14 mouse cellular contexts compared by ENCODE assay signal in the genomic region with DNA sequence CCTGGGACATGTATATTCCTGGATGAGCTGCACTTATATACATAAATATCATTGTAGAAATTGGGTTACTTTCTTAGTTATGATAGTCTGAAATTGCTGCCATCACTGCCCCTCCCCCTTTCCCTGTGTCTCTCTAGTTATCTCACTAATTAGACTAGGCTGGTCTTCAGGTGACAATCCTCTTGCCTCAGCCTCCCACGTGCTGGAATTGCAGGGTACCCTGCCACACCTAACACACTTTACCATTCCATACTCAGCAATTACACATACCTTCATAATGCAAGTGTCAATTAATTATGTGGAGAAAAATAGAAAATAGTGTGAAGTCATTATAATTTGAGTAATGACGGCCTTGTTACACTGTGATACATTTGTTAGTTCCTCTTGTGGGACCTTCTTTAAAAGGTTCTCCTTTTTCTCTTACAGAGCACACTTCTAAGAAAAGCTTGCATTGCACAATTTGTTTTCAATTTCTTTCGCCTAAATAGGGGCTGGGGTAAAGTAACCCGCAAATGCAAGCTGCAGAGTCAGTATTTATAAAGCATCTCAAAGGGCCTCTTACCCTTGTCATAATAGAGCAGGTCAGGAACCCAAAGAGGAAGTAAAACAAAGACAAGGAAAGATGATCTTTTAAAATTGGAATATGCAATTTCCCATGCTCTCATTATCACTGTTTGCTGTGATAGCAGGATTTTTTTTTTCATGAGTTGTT. TPM values are rescaled to one million over a fixed set of nuclear protein-coding genes. Genes with fewer than 3 reads are reported as not detected.
A peak's percentile ranks its signal among the peaks of the same experiment; 100 is the strongest.
DNase-seq lines count a peak whose midpoint lies in the region; ATAC-seq and TF ChIP-seq lines count a peak whose summit lies in the region.
"Had no signal": no experiment of that assay in that cellular context is flagged by ENCODE, and none has a peak within 500 bp of the region (broad histone marks: within the 10 kb centered on the region; RNA-seq: fewer than 3 reads in every experiment).

No protein-coding gene starts in this region.

- TF ChIP-seq POLR2A in spleen, adult 2 months (IDR thresholded peaks at IDR 0.05; ENCODE audit: low read depth, low read length), result no peak

- H3K4me1 ChIP-seq in intestine, embryonic 14.5 days (replicated peaks; ENCODE audit: control insufficient read depth, insufficient read depth, low read length), result peaks cover 10% of the 10 kb centered on the region; the same call in 1 of the 2 replicates
- H3K4me1 ChIP-seq in intestine, postnatal 0 days (replicated peaks; ENCODE audit: control insufficient read depth, insufficient read depth, low read length), result peaks cover 14% of the 10 kb centered on the region; the same call in 1 of the 2 replicates
- peaks cover 38% of the 10 kb centered on the region; the same call in 1 of the 2 replicates for H3K4me1 ChIP-seq in spleen, adult 2 months (ENCODE audit: control insufficient read depth, insufficient read depth, insufficient read length)
- peaks cover 33% of the 10 kb centered on the region for H3K4me1 ChIP-seq in limb, embryonic 10.5 days
- H3K4me1 ChIP-seq in stomach, embryonic 15.5 days, result peaks cover 9% of the 10 kb centered on the region; the same call in 1 of the 2 replicates
- H3K4me1 ChIP-seq: hindbrain, embryonic 12.5 days had no signal

- no peak overlapping the region for H3K27ac ChIP-seq in intestine, embryonic 14.5 days (ENCODE audit: low read depth)
- H3K27ac ChIP-seq in intestine, postnatal 0 days (ENCODE audit: low read depth, low read length), result no peak overlapping the region
- H3K27ac ChIP-seq in spleen, adult 2 months (ENCODE audit: insufficient read depth, low read length), result peak overlapping the region; percentile 68
- H3K27ac ChIP-seq in limb, embryonic 10.5 days, result no peak overlapping the region
- peak overlapping the region; percentile 52 for H3K27ac ChIP-seq in stomach, embryonic 15.5 days
- H3K27ac ChIP-seq: hindbrain, embryonic 12.5 days had no signal

- H3K4me3 ChIP-seq in intestine, embryonic 14.5 days (ENCODE audit: low read depth, low read length), result no peak overlapping the region
- H3K4me3 ChIP-seq in intestine, postnatal 0 days (ENCODE audit: low read depth, low read length), result no peak overlapping the region
- H3K4me3 ChIP-seq in spleen, adult 2 months (ENCODE audit: extremely low read depth, insufficient read depth, insufficient read length), result no peak overlapping the region
- no peak overlapping the region for H3K4me3 ChIP-seq in limb, embryonic 10.5 days
- H3K4me3 ChIP-seq in stomach, embryonic 15.5 days (replicated peaks), result no peak overlapping the region
- H3K4me3 ChIP-seq: erythroblast, embryonic 14.5 days; hindbrain, embryonic 12.5 days; lung, embryonic 15.5 days had no signal

- no peak overlapping the region for H3K4me2 ChIP-seq in intestine, embryonic 14.5 days (ENCODE audit: low read length)
- no peak overlapping the region for H3K4me2 ChIP-seq in intestine, postnatal 0 days (replicated peaks; ENCODE audit: low read depth)
- H3K4me2 ChIP-seq in stomach, embryonic 15.5 days, result no peak overlapping the region
- H3K4me2 ChIP-seq: hindbrain, embryonic 12.5 days; lung, embryonic 15.5 days had no signal

- WGBS in intestine, embryonic 14.5 days, result 46% methylated on average over 4 of the region's 4 CpGs
- 40% methylated on average over 4 of the region's 4 CpGs for WGBS in intestine, postnatal 0 days
- 12% methylated on average over 4 of the region's 4 CpGs for WGBS in spleen, adult 2 months
- 74% methylated on average over 4 of the region's 4 CpGs for WGBS in limb, embryonic 10.5 days
- 44% methylated on average over 4 of the region's 4 CpGs for WGBS in stomach, embryonic 15.5 days

- no peaks in the 10 kb centered on the region for H3K36me3 ChIP-seq in intestine, embryonic 14.5 days (ENCODE audit: control insufficient read depth, insufficient read depth, low read length)
- no peaks in the 10 kb centered on the region for H3K36me3 ChIP-seq in intestine, postnatal 0 days (ENCODE audit: control insufficient read depth, insufficient read depth)
- no peaks in the 10 kb centered on the region for H3K36me3 ChIP-seq in spleen, adult 2 months (ENCODE audit: control insufficient read depth, insufficient read depth, low read length)
- H3K36me3 ChIP-seq in limb, embryonic 10.5 days, result no peaks in the 10 kb centered on the region
- no peaks in the 10 kb centered on the region for H3K36me3 ChIP-seq in stomach, embryonic 15.5 days
- H3K36me3 ChIP-seq: hindbrain, embryonic 12.5 days; lung, embryonic 15.5 days had no signal

- TF ChIP-seq CTCF in intestine, postnatal 0 days (IDR thresholded peaks at IDR 0.05; ENCODE audit: low read depth), result no peak
- TF ChIP-seq CTCF in spleen, adult 2 months (IDR thresholded peaks at IDR 0.05; ENCODE audit: extremely low read depth, insufficient read depth, insufficient read length, insufficient replicate concordance), result no peak

- no peak overlapping the region for H3K9ac ChIP-seq in intestine, embryonic 14.5 days (ENCODE audit: low read length)
- no peak overlapping the region for H3K9ac ChIP-seq in intestine, postnatal 0 days (ENCODE audit: low read depth, low read length)
- H3K9ac ChIP-seq in stomach, embryonic 15.5 days, result no peak overlapping the region
- H3K9ac ChIP-seq: hindbrain, embryonic 12.5 days; lung, embryonic 15.5 days had no signal

- H3K9me3 ChIP-seq in intestine, embryonic 14.5 days (ENCODE audit: control insufficient read depth, low read length), result no peaks in the 10 kb centered on the region
- H3K9me3 ChIP-seq in intestine, postnatal 0 days (ENCODE audit: control insufficient read depth), result no peaks in the 10 kb centered on the region
- H3K9me3 ChIP-seq in limb, embryonic 10.5 days (replicated peaks), result no peaks in the 10 kb centered on the region
- no peaks in the 10 kb centered on the region for H3K9me3 ChIP-seq in stomach, embryonic 15.5 days
- H3K9me3 ChIP-seq: hindbrain, embryonic 12.5 days; lung, embryonic 15.5 days had no signal

- peak; percentile 28 for DNase-seq in intestine, embryonic 14.5 days (ENCODE audit: low spot score)
- no peak for DNase-seq in spleen, adult 2 months (ENCODE audit: low read depth in 1 of 2, low spot score in 2 of 2)
- no peak for DNase-seq in spleen, adult 12 weeks (ENCODE audit: low spot score)
- DNase-seq in limb, embryonic 10.5 days (ENCODE audit: low spot score), result peak; percentile 18
- DNase-seq in cerebellum, adult 8-10 months, result no peak
- DNase-seq in frontal cortex, postnatal 25 days (ENCODE audit: low spot score in 2 of 2), result no peak
- DNase-seq: cerebellum, postnatal 36 days; kidney, postnatal 10 days; right cerebral cortex, postnatal 4 days had no signal

- no peak for ATAC-seq in intestine, embryonic 14.5 days (replicated peaks; ENCODE audit: low FRiP score, low TSS enrichment, low read depth)
- ATAC-seq in intestine, postnatal 0 days, result no peak
- no peak for ATAC-seq in stomach, embryonic 15.5 days (ENCODE audit: insufficient read depth, low FRiP score, low read depth)

- no peaks in the 10 kb centered on the region for H3K27me3 ChIP-seq in intestine, embryonic 14.5 days (replicated peaks; ENCODE audit: control insufficient read depth, insufficient read depth, low read length)
- H3K27me3 ChIP-seq in intestine, postnatal 0 days (replicated peaks; ENCODE audit: control insufficient read depth, insufficient read depth, low read length), result no peaks in the 10 kb centered on the region
- no peaks in the 10 kb centered on the region for H3K27me3 ChIP-seq in spleen, adult 2 months (ENCODE audit: control insufficient read depth, insufficient read depth, low read length)
- no peaks in the 10 kb centered on the region for H3K27me3 ChIP-seq in limb, embryonic 10.5 days (ENCODE audit: low read depth, poor library complexity, severe bottlenecking)
- no peaks in the 10 kb centered on the region for H3K27me3 ChIP-seq in stomach, embryonic 15.5 days (replicated peaks)
- H3K27me3 ChIP-seq: hindbrain, embryonic 12.5 days; lung, embryonic 15.5 days had no signal

RNA-seq across cellular contexts. Expression of a gene that starts 0.5 kb away (rescaled TPM):
- 89.3 and 105 TPM in 2 replicates for polyA plus RNA-seq in intestine, embryonic 14.5 days (2014; fragmentation: Nextera tagmentation; extraction: Ambion mirVana)
- 31.8 and 32.2 TPM in 2 replicates for polyA plus RNA-seq in intestine, postnatal 0 days (2015; fragmentation: Nextera tagmentation; extraction: Ambion mirVana)
- 14.4 and 17.5 TPM in 2 replicates for polyA plus RNA-seq in spleen, adult 2 months (2012; rRNA removed)
- polyA plus RNA-seq in limb, embryonic 10.5 days (2016; fragmentation: Nextera tagmentation; extraction: Ambion mirVana), result 202 and 208 TPM in 2 replicates
- 79.7 and 87.3 TPM in 2 replicates for polyA plus RNA-seq in stomach, embryonic 15.5 days (2015; fragmentation: Nextera tagmentation; extraction: Ambion mirVana)

Comparison
In these comparisons a context has a peak if more than half of its experiments do, and no peak if none do; other contexts are left out.
1. DNase-seq: peak in intestine, embryonic 14.5 days (single experiment) and limb, embryonic 10.5 days (single experiment); none in spleen, adult 2 months (0 of 2), spleen, adult 12 weeks (single experiment), cerebellum, adult 8-10 months (single experiment) and frontal cortex, postnatal 25 days (0 of 2).
2. H3K27ac ChIP-seq: peak in spleen, adult 2 months (single experiment) and stomach, embryonic 15.5 days (single experiment); none in intestine, embryonic 14.5 days (single experiment), intestine, postnatal 0 days (single experiment) and limb, embryonic 10.5 days (single experiment).